Mouse (Mus musculus): ENCODE measurements around the gene Grpel1. TPM values are rescaled to one million over a fixed set of nuclear protein-coding genes. Genes with fewer than 3 reads are reported as not detected.

The Grpel1 gene
- 48.9 and 49.2 TPM in 2 replicates for polyA plus RNA-seq (2015; fragmentation: Nextera tagmentation; extraction: Ambion mirVana)

DNA sequence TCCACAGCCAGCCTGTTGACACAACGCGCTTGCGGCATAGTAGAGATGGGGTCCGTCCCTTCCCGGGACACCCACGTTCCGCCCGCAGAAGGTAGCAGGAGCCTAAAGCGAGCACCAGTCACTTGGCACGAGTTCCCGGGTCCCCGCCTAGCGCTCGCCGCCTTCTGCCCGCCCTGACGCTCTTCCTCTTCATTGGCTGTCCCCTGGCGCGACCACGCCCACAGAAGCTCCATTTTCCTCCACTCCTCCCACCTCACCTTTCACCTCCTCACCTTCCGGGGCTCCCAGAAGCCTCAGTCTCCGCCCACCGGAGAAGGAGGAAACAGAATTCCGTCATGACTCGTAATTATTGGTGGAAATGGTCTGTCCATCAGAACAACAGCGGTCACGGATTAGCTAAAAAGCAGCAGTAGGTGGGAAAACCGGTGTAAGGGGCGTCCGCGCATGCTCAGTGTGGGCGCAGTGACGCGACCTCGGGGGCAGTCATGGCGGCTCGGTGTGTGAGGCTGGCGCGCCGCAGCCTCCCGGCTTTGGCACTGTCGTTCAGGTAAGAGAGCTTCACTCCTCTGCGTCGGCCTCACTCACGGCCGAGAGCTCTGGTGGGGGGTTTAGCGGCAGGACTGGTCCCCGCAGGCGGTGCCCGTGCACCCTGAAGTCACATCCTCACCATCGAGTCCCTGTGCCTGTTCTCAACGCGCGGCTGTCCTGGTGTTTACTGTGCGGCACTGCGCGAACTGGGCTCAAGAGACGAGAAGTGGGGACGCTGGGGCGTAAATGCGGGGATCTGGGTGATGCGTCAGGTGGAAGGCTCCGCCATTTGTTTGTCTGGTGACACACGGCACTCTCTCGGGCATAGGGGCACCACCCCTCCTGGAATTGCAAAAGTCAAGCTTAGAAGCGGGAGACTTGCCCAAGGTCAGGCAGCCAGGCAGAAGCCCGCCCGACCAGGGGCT lies at the start of gene Grpel1:
TSS of gene Grpel1 (plus strand) at position 290 of the 953 bp plus-strand sequence.
- ATAC-seq (ENCODE audit: insufficient number of reproducible peaks, low FRiP score, low TSS enrichment, low read depth) = peak; percentile 96
- Histone ChIP-seq H3K27ac (replicated peaks) (peak within 1 kb of the TSS; percentile 78), H3K27me3 (no peaks in the 10 kb centered on the region), H3K36me3 (peaks cover 18% of the 10 kb centered on the region), H3K9ac (peak within 1 kb of the TSS; percentile 92), H3K4me2 (replicated peaks) (peak within 1 kb of the TSS; percentile 96), H3K4me3 (replicated peaks) (peak within 1 kb of the TSS; percentile 100), H3K9me3 (replicated peaks) (no peaks in the 10 kb centered on the region), H3K4me1 (peaks cover 29% of the 10 kb centered on the region)
- WGBS = under 1% methylated on average over 68 of the region's 68 CpGs

DNA sequence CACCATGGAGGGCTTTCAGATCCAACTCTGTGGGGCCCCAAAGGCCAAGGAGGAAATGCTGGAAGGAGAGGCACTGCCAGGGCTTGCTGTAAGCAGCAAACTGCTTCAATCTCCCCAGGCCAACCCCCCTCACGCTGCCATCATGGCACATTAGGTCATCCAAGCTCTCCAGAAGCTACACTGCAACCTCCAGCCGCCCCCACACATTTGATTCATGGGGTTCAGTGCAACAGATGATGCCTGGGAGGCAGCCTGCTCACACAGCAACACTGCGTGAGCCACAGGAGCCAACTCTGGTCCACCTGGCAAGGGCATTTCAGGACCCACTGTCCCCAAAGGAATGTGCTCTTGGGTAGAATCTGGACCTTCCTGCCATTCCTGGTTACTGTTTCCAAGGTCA lies 44.9 kb upstream of the Grpel1 start:
- WGBS = 72% methylated on average over 3 of the region's 3 CpGs
- no peak overlapping the region for H3K4me2 ChIP-seq (replicated peaks)
- H3K27ac ChIP-seq (replicated peaks) = no peak overlapping the region
- no peaks in the 10 kb centered on the region for H3K4me1 ChIP-seq
- no peaks in the 10 kb centered on the region for H3K36me3 ChIP-seq
- no peak for ATAC-seq (ENCODE audit: insufficient number of reproducible peaks, low FRiP score, low TSS enrichment, low read depth)
- no peak overlapping the region for H3K9ac ChIP-seq
- H3K9me3 ChIP-seq (replicated peaks) = no peaks in the 10 kb centered on the region
- no peak overlapping the region for H3K4me3 ChIP-seq (replicated peaks)
- no peaks in the 10 kb centered on the region for H3K27me3 ChIP-seq

DNA sequence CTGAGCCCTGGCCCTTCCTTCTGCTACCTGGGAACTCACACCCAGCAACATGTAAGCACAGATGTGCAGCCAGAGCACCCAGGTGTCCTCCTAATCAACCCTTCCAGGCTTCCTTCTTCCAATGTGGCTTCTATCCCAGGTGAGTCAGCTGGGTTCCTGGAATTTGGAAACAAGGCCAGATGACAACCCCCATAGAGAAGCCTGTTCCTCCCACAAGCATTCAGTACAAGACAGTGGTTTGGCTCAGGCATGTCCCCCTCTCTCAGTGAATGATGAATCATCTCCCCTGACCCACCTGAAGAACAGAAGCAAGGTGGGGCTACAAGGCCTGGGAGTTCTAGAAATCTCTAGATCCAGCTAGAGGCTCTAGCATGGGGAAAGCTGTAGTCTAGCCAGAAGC lies 42.1 kb upstream of the Grpel1 start:
- Histone ChIP-seq H3K4me1 (0 out of 2 replicates have a peak, but pooled peaks cover 2% of the 10 kb centered on the region), H3K9me3 (replicated peaks) (no peaks in the 10 kb centered on the region)
- no peak for ATAC-seq (ENCODE audit: insufficient number of reproducible peaks, low FRiP score, low TSS enrichment, low read depth)

DNA sequence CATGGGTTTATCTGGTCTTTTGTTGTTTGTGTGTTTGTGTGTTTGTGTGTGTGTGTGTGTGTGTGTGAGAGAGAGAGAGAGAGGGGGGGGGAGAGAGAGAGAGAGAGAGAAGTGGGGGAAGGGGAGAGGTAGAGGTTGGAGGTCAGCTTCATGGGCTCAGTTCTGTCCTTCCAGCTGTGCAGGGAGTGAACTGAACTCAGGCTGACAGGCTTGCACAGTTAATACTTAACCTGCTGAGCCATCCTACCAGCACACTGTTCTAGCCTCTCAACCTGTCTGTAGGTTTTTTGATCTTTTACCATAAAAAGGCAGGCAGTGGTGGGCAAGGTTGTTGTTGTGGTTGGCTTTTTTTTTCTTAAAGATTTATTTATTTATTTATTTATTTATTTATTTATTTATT lies 40.1 kb upstream of the Grpel1 start:
- Histone ChIP-seq H3K4me1 (peaks cover 10% of the 10 kb centered on the region; the same call in 1 of the 2 replicates), H3K27me3 (no peaks in the 10 kb centered on the region), H3K9me3 (replicated peaks) (no peaks in the 10 kb centered on the region), H3K36me3 (no peaks in the 10 kb centered on the region), H3K4me2 (replicated peaks) (no peak overlapping the region), H3K27ac (replicated peaks) (no peak overlapping the region), H3K4me3 (replicated peaks) (no peak overlapping the region), H3K9ac (no peak overlapping the region)
- ATAC-seq (ENCODE audit: insufficient number of reproducible peaks, low FRiP score, low TSS enrichment, low read depth) = no peak

More for the DNA sequence above, 42.1 kb upstream of the Grpel1 start:
- H3K27ac ChIP-seq (replicated peaks) = no peak overlapping the region
- no peak overlapping the region for H3K4me3 ChIP-seq (replicated peaks)
- no peak overlapping the region for H3K9ac ChIP-seq
- H3K36me3 ChIP-seq = no peaks in the 10 kb centered on the region
- no peak overlapping the region for H3K4me2 ChIP-seq (replicated peaks)
- no peaks in the 10 kb centered on the region for H3K27me3 ChIP-seq

DNA sequence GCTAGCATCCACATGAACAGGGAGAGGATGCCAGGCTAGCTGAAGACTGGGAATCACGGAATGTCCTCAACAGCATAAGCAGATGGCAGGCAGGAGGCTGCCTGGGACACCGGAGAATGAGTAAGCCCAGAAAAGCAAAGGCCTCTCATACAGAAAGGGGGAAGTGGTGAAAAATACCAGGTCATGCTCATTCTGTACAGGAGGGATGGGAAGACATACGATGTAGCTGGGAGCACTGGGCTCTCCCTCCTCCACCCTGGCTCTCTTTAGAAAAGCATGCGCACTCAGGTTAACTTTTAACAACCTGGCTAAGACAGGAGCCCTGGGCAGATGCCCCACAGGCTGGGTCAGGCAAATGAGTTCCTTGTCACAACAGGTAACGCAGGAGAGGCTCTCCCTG lies 38.4 kb upstream of the Grpel1 start:
- Histone ChIP-seq H3K4me1 (peaks cover 10% of the 10 kb centered on the region; the same call in 1 of the 2 replicates), H3K27me3 (no peaks in the 10 kb centered on the region), H3K9ac (no peak overlapping the region), H3K4me3 (replicated peaks) (no peak overlapping the region), H3K36me3 (no peaks in the 10 kb centered on the region), H3K27ac (replicated peaks) (no peak overlapping the region), H3K9me3 (replicated peaks) (no peaks in the 10 kb centered on the region), H3K4me2 (replicated peaks) (no peak overlapping the region)
- no peak for ATAC-seq (ENCODE audit: insufficient number of reproducible peaks, low FRiP score, low TSS enrichment, low read depth)
- WGBS = 64% methylated on average over 5 of the region's 5 CpGs

DNA sequence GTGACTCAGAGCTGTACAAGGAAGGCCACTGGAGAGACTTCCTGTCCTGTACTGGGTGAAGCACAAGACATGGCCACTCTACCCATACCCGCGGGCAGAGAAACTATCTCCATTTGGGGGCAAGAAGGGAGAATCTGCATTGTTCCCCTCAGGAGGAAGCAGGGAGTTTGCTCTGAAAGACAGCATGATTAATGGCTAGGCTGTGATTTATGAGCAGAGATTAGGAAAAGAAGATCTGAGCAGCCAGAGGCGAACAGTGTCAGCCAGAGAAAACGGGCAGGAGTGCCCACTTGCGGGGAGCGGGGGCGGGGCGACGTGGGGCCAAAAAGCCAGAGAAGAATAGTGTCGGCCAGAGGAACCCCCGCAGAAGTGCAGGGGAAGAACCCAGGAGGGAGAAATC lies 37.0 kb upstream of the Grpel1 start:
- Histone ChIP-seq H3K27ac (replicated peaks) (no peak overlapping the region), H3K36me3 (no peaks in the 10 kb centered on the region), H3K27me3 (no peaks in the 10 kb centered on the region), H3K9me3 (replicated peaks) (no peaks in the 10 kb centered on the region), H3K4me2 (replicated peaks) (no peak overlapping the region), H3K4me1 (peaks cover 10% of the 10 kb centered on the region; the same call in 1 of the 2 replicates), H3K4me3 (replicated peaks) (no peak overlapping the region), H3K9ac (no peak overlapping the region)
- WGBS = 56% methylated on average over 11 of the region's 11 CpGs
- no peak for ATAC-seq (ENCODE audit: insufficient number of reproducible peaks, low FRiP score, low TSS enrichment, low read depth)

DNA sequence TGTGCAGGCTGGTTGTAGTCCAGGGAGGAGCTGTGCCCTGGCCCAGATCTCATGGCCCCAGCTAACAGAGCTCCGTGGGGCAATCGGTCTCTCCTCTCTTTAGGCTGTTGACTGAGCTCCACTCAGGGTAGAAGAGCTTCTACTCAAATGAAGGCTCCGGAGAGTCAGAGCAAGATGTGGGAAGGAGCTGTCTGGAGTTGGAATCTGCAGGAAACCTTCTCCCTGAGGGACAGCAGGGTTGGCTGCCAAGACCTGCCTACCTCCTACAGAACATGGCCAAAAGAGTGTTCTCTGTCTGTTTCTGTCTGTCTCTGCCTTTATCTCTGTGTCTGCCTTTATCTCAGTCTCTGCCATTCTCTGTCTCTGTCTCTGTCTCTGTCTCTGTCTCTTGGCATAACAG lies 35.2 kb upstream of the Grpel1 start:
- Histone ChIP-seq H3K27ac (replicated peaks) (no peak overlapping the region), H3K9ac (no peak overlapping the region), H3K9me3 (replicated peaks) (no peaks in the 10 kb centered on the region), H3K4me3 (replicated peaks) (no peak overlapping the region), H3K36me3 (no peaks in the 10 kb centered on the region), H3K4me2 (replicated peaks) (no peak overlapping the region), H3K27me3 (no peaks in the 10 kb centered on the region), H3K4me1 (peaks cover 19% of the 10 kb centered on the region)
- WGBS = 70% methylated on average over 3 of the region's 3 CpGs
- 0 out of 2 replicates have a peak, but pooled peaks have one; percentile 16 for ATAC-seq (ENCODE audit: insufficient number of reproducible peaks, low FRiP score, low TSS enrichment, low read depth)

DNA sequence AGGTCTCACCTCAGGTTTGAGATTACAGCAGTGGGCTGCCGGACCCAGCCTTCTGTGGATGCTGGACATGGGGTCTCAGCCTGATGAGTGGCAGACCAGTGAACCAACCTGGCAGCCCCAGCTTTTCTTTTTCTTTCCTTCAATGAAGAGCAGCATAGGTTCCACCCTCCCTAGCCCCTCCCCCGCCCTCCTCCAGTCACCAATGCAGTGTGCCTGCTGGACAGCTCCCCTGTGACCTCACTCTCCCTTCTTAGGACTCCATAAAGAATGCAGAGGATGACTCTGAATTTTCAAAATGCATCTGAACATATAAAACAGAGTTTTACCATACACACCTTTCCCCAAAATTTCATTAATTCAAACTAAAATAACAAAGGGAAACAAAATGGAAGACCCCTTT lies 33.1 kb upstream of the Grpel1 start:
- Histone ChIP-seq H3K27ac (replicated peaks) (no peak overlapping the region), H3K4me1 (peaks cover 26% of the 10 kb centered on the region), H3K27me3 (no peaks in the 10 kb centered on the region), H3K4me2 (replicated peaks) (no peak overlapping the region), H3K4me3 (replicated peaks) (no peak overlapping the region), H3K36me3 (no peaks in the 10 kb centered on the region), H3K9ac (no peak overlapping the region), H3K9me3 (replicated peaks) (no peaks in the 10 kb centered on the region)
- no peak for ATAC-seq (ENCODE audit: insufficient number of reproducible peaks, low FRiP score, low TSS enrichment, low read depth)
- 59% methylated on average over 2 of the region's 2 CpGs for WGBS

DNA sequence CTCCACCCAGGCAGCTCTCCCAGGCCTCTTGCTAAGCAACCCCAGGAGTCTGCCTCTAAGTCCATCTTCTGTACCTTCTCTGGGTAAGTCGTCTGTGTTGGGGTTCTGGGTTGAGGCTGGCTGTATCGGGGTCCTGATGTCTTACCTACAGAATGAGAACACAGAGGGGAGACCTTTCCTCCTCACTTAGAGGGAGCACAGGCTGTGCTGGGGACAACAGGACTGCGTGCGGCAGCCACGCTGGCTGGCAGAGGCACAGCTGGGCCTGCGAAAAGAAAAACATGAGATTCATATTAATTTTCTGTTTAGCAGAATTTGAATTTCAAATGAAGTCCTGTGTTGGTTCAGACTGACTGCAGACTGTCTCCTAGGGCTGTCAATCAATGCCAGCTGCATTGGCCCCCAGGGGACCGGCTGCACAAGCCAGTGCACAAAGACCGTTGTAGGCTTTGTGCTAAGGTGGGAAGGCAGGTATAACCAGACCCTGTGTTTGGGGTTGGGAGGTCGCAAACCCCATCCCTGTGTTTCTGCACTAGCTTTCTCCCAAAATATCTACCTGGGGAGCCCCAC lies 30.3 kb upstream of the Grpel1 start:
- Histone ChIP-seq H3K9ac (no peak overlapping the region), H3K4me3 (replicated peaks) (no peak overlapping the region), H3K9me3 (replicated peaks) (no peaks in the 10 kb centered on the region), H3K27me3 (no peaks in the 10 kb centered on the region), H3K36me3 (no peaks in the 10 kb centered on the region), H3K4me1 (peaks cover 20% of the 10 kb centered on the region), H3K4me2 (replicated peaks) (no peak overlapping the region), H3K27ac (replicated peaks) (peak overlapping the region; percentile 53)
- no peak for ATAC-seq (ENCODE audit: insufficient number of reproducible peaks, low FRiP score, low TSS enrichment, low read depth)
- WGBS = 33% methylated on average over 9 of the region's 9 CpGs

DNA sequence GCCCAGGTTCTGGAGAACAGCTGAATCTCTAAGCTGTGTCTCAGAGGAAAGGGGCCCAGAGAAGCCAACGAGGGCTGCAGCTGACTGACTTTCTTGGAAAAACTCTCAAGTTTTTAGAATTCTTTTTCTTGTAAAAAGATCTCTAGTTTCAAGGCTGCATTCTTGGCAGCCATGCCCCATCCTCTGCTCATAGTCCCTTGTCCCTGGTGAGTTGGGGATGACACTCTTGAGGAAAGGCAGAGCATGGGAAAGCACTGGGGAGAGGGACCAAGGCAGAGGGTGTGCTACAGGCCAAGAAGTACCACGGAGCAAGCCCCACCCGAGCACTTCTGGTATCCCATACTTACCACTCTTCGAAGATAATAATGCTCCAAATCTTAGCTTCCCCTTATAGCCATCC lies 27.9 kb upstream of the Grpel1 start:
- no peaks in the 10 kb centered on the region for H3K9me3 ChIP-seq (replicated peaks)
- H3K36me3 ChIP-seq = no peaks in the 10 kb centered on the region
- H3K9ac ChIP-seq = no peak overlapping the region
- peaks cover 31% of the 10 kb centered on the region for H3K4me1 ChIP-seq
- ATAC-seq (ENCODE audit: insufficient number of reproducible peaks, low FRiP score, low TSS enrichment, low read depth) = no peak
- H3K4me3 ChIP-seq (replicated peaks) = no peak overlapping the region
- 63% methylated on average over 4 of the region's 4 CpGs for WGBS
- peak overlapping the region; percentile 44; the same call in 1 of the 2 replicates for H3K27ac ChIP-seq (replicated peaks)
- no peak overlapping the region for H3K4me2 ChIP-seq (replicated peaks)
- no peaks in the 10 kb centered on the region for H3K27me3 ChIP-seq

DNA sequence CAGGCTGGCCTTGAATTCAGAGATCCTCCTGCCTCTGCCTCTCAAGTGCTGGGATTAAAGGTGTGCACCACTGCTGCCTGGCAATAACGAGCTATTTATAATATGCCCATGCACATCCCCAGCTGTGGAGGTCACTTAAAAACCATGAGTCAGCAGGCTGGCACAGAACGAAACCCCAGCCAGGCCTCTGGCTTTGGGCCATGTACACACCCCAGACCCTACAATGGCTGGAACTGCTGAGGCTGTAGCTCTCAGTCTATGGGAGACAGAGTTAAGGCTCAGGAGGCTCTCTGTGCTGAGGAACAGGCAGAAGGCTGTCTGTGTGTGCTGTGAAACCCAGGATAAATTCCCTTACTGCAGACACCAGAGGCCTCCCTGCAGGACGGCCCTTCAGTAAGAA lies 24.1 kb upstream of the Grpel1 start:
- peak overlapping the region; percentile 53 for H3K27ac ChIP-seq (replicated peaks)
- 31% methylated on average over 3 of the region's 3 CpGs for WGBS
- 0 out of 2 replicates have a peak, but pooled peaks have one; percentile 11 for ATAC-seq (ENCODE audit: insufficient number of reproducible peaks, low FRiP score, low TSS enrichment, low read depth)

More for the DNA sequence above, 24.1 kb upstream of the Grpel1 start:
- no peak overlapping the region for H3K4me2 ChIP-seq (replicated peaks)
- no peak overlapping the region for H3K4me3 ChIP-seq (replicated peaks)
- H3K27me3 ChIP-seq = no peaks in the 10 kb centered on the region; the same call in 1 of the 2 replicates
- H3K4me1 ChIP-seq = peaks cover 51% of the 10 kb centered on the region
- no peaks in the 10 kb centered on the region for H3K36me3 ChIP-seq
- no peaks in the 10 kb centered on the region for H3K9me3 ChIP-seq (replicated peaks)
- H3K9ac ChIP-seq = no peak overlapping the region

All from embryonic facial prominence, embryonic 15.5 days (tissue).